8 mouse cellular contexts compared by ENCODE assay signal in genomic region chr15:97828901-97829338, GRCm38 (mm10). TPM values are rescaled to one million over a fixed set of nuclear protein-coding genes. Genes with fewer than 3 reads are reported as not detected.
A peak's percentile ranks its signal among the peaks of the same experiment; 100 is the strongest.
DNase-seq lines count a peak whose midpoint lies in the region; ATAC-seq lines count a peak whose summit lies in the region.

No protein-coding gene starts in this region.

- H3K27me3 ChIP-seq in kidney, embryonic 15.5 days = no peaks in the 10 kb centered on the region
- H3K27me3 ChIP-seq in heart, embryonic 10.5 days (ENCODE audit: insufficient read depth, poor library complexity, severe bottlenecking) = peaks cover 11% of the 10 kb centered on the region; the same call in 1 of the 2 replicates
- H3K27me3 ChIP-seq in limb, embryonic 10.5 days (ENCODE audit: low read depth, poor library complexity, severe bottlenecking) = 0 out of 2 replicates have a peak, but pooled peaks cover 12% of the 10 kb centered on the region
- no peaks in the 10 kb centered on the region for H3K27me3 ChIP-seq in midbrain, embryonic 14.5 days (ENCODE audit: control insufficient read depth, insufficient read depth, low read length)

- peak overlapping the region; percentile 87 for H3K4me2 ChIP-seq in kidney, embryonic 15.5 days
- peak overlapping the region; percentile 71 for H3K4me2 ChIP-seq in midbrain, embryonic 14.5 days (ENCODE audit: low read length)

- H3K4me1 ChIP-seq in kidney, embryonic 15.5 days = peaks cover 89% of the 10 kb centered on the region
- H3K4me1 ChIP-seq in heart, embryonic 10.5 days = peaks cover 91% of the 10 kb centered on the region
- H3K4me1 ChIP-seq in limb, embryonic 10.5 days = peaks cover 83% of the 10 kb centered on the region
- H3K4me1 ChIP-seq in midbrain, embryonic 14.5 days (ENCODE audit: control insufficient read depth, insufficient read depth, low read length) = peaks cover 49% of the 10 kb centered on the region

- H3K27ac ChIP-seq in kidney, embryonic 15.5 days = peak overlapping the region; percentile 97
- H3K27ac ChIP-seq in heart, embryonic 10.5 days = peak overlapping the region; percentile 99
- H3K27ac ChIP-seq in limb, embryonic 10.5 days = peak overlapping the region; percentile 70
- 0 out of 2 replicates have a peak overlapping the region, but pooled peaks have one; percentile 16 for H3K27ac ChIP-seq in midbrain, embryonic 14.5 days (replicated peaks; ENCODE audit: low read depth, low read length)

- WGBS in kidney, embryonic 15.5 days = 60% methylated on average over 5 of the region's 5 CpGs
- WGBS in heart, embryonic 10.5 days = 50% methylated on average over 5 of the region's 5 CpGs
- 58% methylated on average over 5 of the region's 5 CpGs for WGBS in limb, embryonic 10.5 days
- WGBS in midbrain, embryonic 14.5 days = 58% methylated on average over 5 of the region's 5 CpGs

- no peaks in the 10 kb centered on the region for H3K9me3 ChIP-seq in kidney, embryonic 15.5 days (replicated peaks)
- no peaks in the 10 kb centered on the region for H3K9me3 ChIP-seq in heart, embryonic 10.5 days
- no peaks in the 10 kb centered on the region for H3K9me3 ChIP-seq in limb, embryonic 10.5 days (replicated peaks)
- H3K9me3 ChIP-seq in midbrain, embryonic 14.5 days (ENCODE audit: control insufficient read depth, low read length) = no peaks in the 10 kb centered on the region

- H3K36me3 ChIP-seq in kidney, embryonic 15.5 days = peaks cover 4% of the 10 kb centered on the region
- peaks cover 10% of the 10 kb centered on the region; the same call in 1 of the 2 replicates for H3K36me3 ChIP-seq in heart, embryonic 10.5 days
- H3K36me3 ChIP-seq in limb, embryonic 10.5 days = peaks cover 13% of the 10 kb centered on the region
- 0 out of 2 replicates have a peak, but pooled peaks cover 2% of the 10 kb centered on the region for H3K36me3 ChIP-seq in midbrain, embryonic 14.5 days (ENCODE audit: control insufficient read depth, insufficient read depth, low read length)

- no peak for DNase-seq in kidney, adult 8-10 months
- DNase-seq in heart, embryonic 10.5 days (ENCODE audit: low spot score) = no peak
- no peak for DNase-seq in limb, embryonic 10.5 days (ENCODE audit: low spot score)
- no peak for DNase-seq in midbrain, embryonic 14.5 days
- no peak for DNase-seq in cerebellum, postnatal 10 days
- no peak for DNase-seq in testis, postnatal 10 days (ENCODE audit: low spot score)
- no peak for DNase-seq in testis, postnatal 14 days (ENCODE audit: low spot score)

- H3K9ac ChIP-seq in kidney, embryonic 15.5 days = no peak overlapping the region
- H3K9ac ChIP-seq in midbrain, embryonic 14.5 days (replicated peaks; ENCODE audit: low read length) = no peak overlapping the region

- H3K4me3 ChIP-seq in kidney, embryonic 15.5 days (replicated peaks) = peak overlapping the region; percentile 88
- peak overlapping the region; percentile 93 for H3K4me3 ChIP-seq in heart, embryonic 10.5 days
- peak overlapping the region; percentile 80 for H3K4me3 ChIP-seq in limb, embryonic 10.5 days
- H3K4me3 ChIP-seq in midbrain, embryonic 14.5 days (replicated peaks; ENCODE audit: low read depth, low read length) = no peak overlapping the region

- ATAC-seq in kidney, embryonic 15.5 days (replicated peaks; ENCODE audit: low FRiP score) = no peak
- no peak for ATAC-seq in midbrain, embryonic 14.5 days (ENCODE audit: low FRiP score, low TSS enrichment)

RNA-seq across cellular contexts. Expression of gene Hdac7, which starts 15.4 kb away (rescaled TPM):
- 29.9 and 35.2 TPM in 2 replicates for polyA plus RNA-seq in kidney, embryonic 15.5 days (2015; fragmentation: Nextera tagmentation; extraction: Ambion mirVana)
- polyA plus RNA-seq in heart, embryonic 10.5 days (2016; fragmentation: Nextera tagmentation; extraction: Ambion mirVana) = 23.4 and 26.7 TPM in 2 replicates
- polyA plus RNA-seq in limb, embryonic 10.5 days (2016; fragmentation: Nextera tagmentation; extraction: Ambion mirVana) = 28.5 and 32.1 TPM in 2 replicates
- 29.8 and 30.5 TPM in 2 replicates for polyA plus RNA-seq in midbrain, embryonic 14.5 days (2014; fragmentation: Nextera tagmentation; extraction: Ambion mirVana)

RNA-seq across cellular contexts. Expression of gene Slc48a1, which starts 50.6 kb away (rescaled TPM):
- polyA plus RNA-seq in kidney, embryonic 15.5 days (2015; fragmentation: Nextera tagmentation; extraction: Ambion mirVana) = 57.5 and 58.8 TPM in 2 replicates
- polyA plus RNA-seq in heart, embryonic 10.5 days (2016; fragmentation: Nextera tagmentation; extraction: Ambion mirVana) = 32.1 and 41.1 TPM in 2 replicates
- 17.0 and 23.5 TPM in 2 replicates for polyA plus RNA-seq in limb, embryonic 10.5 days (2016; fragmentation: Nextera tagmentation; extraction: Ambion mirVana)
- polyA plus RNA-seq in midbrain, embryonic 14.5 days (2014; fragmentation: Nextera tagmentation; extraction: Ambion mirVana) = 72.9 and 100 TPM in 2 replicates

Comparison
In these comparisons a context has a peak if more than half of its experiments do, and no peak if none do; other contexts are left out.
1. H3K27ac ChIP-seq: peak in every context shown above with its lines; median percentile 99 in heart, embryonic 10.5 days; 97 in kidney, embryonic 15.5 days; 70 in limb, embryonic 10.5 days; 16 in midbrain, embryonic 14.5 days.